Mouse (Mus musculus) neural tube, embryonic 10.5 days (tissue): Measurements from ENCODE around the gene Tubgcp6.
A peak's percentile ranks its signal among the peaks of the same experiment; 100 is the strongest.

Experiments
- DNase-seq: peaks from one replicate; pipeline ENCODE4 v3.0.0-alpha.2; 2017; ENCODE audit warnings: low spot score; ENCODE audit errors: extremely low spot score

Gene Tubgcp6

DNA sequence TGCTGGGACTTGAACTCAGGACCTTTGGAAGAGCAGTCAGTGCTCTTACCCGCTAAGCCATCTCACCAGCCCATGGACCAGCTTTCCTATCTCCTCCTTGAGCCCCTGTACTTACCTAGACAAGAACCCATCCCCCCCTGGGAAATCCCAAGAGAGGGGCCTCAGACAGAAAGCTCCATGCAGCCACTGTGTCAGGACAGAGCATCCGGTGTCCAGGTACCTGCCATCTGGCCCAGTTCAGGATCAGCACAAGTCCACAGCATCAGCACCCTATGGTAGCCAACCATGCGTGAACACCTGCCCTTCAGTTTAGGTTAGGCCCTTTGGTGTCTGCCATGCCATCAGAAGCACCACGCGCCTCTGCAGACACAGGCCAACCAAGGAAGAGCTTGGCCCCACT lies 58.0 kb downstream of the Tubgcp6 start:
- DNase-seq = no peak

DNA sequence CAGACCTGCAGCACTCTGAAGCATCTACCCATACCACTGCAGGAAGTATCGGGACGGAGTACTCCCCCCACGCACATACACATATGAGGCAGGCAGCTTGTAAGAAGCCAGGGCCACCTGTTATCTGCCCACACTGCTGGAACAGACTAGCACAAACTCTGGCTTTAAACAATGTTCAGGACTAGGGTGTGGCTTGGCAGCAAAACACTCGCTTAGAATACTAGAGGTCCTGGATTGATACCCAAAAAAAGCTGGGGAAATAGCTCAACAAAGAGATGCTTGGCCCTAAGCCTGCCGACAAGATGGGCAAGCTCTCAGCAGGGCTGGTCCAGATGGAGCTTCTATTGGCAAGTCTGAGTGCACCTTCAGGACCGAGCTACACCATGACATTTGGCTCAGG lies 59.4 kb downstream of the Tubgcp6 start:
- DNase-seq = no peak

DNA sequence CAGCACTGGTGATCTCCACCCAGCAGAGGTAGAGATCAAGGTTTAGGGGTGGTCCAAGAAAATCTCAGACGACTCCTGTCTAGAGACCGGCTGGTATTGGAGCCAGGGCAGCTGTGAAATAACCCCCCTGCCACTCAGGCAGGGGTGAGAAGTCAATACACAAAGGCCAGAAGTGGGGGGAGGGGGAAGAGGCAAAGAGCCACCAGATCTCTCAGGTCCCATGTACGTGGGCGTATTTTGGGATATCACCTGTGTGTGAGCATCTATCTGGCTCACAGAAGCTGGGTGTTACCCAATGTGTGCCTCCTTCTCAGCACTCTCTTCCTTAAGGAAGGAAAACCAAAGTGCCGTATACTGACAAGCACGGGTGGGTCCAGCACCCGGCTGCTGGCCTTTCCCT lies 59.9 kb downstream of the Tubgcp6 start:
- no peak for DNase-seq

DNA sequence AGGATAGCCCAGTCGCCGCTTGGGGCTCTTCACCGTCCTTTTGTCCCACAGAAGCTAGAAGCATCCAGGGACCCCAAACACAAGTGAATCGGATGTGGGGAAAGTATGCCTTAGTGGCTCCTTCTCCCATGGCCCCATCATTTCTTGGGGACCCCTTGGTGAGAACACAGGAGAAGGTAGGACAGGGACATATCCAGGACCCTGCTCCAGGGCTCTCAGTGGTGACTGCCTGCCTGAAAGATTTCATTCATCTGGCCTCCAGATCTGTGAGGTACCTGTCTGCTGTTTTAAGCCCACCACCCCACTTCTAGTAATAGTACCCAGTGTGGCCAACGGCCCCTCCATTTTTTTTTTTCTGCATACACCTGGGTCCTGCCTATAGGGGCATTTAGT lies 60.4 kb downstream of the Tubgcp6 start:
- DNase-seq = no peak

DNA sequence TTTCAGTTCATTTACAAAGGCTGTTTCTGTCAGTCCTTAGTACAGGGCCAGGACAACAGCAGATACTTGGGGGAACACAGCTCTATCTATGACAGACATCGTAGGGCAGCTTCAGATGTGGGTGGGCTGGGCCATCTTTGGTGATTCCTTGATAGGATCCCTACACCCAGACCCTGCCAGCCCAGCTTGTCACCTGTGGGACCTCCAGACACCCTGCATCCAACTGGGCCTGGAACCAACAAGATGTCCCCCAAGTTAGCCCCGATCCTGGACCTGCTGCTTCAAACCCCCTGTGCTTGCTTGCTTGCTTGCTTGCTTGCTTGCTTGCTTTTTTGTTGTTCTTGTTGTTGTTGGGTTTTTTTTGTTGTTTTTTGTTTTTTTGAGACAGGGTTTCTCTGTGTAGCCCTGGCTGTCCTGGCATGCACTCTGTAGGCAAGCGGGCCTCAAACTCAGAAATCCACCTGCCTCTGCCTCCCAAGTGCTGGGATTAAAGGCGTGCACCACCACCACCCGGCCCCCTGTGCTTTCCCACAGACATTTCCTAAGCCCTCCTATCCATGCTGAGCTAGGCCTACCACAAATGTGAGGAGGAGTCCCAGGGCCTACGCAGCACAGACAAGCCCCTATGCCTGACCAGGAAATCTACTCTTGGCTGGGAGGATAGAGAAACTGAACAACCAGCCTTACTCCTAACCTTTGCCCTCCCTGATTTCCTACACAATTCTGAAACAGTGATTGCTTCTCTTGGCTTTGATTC lies 61.0 kb downstream of the Tubgcp6 start:
- DNase-seq = no peak

DNA sequence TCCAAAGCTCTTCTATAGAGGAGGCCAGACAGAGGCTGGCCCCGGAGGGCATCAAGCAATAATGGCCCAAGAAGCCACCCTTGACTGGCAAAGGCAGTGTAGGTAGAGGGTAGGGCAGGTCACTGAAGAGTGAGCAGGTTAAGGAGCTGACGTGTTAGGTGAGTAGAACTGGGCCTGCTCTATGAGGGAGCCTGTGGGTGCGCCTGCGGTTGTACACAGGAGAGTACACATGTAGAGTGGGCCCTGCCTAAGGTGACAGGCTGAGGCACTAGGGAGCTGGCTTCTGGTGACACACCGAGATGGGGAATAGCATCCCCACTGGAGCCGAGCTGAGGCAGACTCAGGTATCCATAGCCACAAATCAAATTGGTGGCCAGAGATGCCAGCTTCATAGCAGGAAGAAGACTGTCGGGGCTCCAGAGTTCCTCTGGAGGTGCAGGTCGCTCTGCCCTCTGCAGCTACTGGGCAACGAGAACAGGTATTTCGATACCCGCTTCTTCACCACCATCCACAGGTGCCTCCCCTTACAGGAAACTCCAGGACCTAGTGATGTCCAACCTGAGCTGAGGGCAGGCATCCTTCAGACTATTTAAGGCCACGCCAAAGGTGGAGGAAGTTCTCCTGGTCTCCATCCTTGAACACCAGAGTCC lies 62.0 kb downstream of the Tubgcp6 start:
- DNase-seq = no peak

DNA sequence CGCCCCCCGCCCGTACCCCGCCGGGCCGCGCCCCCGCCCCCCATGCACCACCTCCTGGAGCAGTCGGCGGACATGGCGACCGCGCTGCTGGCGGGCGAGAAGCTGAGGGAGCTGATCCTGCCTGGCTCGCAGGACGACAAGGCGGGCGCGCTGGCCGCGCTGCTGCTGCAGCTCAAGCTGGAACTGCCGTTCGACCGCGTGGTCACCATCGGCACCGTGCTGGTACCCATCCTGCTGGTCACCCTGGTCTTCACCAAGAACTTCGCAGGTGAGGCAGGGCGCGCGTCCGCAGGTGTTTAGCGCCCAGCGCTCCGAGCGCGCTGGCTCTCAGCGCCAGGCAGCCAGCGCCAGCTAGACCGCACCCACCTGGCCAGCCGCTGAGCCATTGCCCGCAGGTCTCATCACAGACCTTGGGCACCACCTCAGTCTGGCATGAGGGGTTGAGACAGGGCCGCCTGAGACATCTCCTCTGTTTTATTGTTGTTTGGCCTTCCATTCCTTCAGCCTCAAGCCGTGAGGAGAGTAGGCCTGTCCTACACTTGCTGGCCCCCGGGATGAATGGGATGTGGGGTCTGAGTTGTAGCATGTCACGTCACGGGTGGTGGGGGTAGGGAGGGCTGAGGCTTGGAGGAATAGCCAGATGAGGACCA lies 62.8 kb downstream of the Tubgcp6 start:
- peak; percentile 66 for DNase-seq

DNA sequence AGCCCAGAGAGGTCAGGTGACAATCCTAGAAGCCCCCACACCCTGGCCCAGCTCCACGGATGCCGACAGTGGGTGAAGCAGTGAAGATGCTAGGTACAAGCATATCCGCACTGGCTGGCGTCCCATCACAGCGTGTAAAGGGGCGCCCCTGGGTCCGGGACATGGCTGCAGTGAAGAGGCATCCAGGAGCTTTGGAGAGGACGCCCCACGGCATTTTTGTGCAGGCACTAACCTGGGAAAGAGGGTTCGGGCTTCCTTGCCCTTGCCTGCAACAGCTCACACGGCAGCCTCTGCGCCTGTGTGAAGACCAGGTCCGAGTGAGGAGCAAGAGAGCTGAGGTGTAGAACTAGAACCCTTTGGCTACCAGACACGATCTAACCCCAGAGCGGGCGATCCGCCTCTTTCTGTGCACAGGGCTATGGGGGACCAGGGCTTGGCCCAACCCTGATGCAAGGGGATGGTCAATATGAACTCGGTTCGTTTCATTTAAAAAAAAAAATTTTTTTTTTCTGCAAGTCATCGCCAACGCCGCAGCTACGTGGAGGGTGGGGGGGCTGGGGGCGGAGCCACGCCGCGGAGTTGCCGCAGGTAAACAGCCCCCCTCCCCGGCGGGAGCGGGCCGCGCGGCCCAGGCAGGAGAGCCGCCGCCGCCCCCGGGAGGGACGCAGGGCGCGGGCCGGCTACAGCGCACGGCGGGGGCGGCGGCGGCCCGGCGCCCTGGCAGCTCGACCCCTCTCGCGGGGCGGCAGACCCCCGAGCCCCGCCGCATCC lies 63.6 kb downstream of the Tubgcp6 start, which contains the start of gene Panx2:
Panx2 (plus strand) TSS at position 574 of the 771 bp plus-strand sequence.
- peak; percentile 50 for DNase-seq

DNA sequence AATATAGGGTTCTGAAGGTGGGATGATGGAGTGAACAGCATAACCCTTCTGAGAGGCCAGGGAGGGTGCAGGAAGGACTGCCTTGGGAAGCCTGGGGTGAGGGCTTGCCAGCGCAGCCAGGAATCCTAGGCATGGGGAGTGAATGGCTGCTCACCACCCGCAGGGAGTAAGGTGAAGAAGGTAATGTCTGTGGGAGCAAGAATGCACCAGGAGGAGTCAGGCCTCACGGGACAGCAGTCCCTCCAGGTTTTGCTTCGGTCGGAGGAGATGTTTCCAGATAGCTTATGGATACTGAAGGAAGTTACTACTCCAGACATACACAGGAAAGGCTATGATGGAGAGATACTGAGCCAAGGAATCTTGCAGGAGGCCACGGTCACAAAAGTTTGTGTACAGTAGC lies 64.2 kb downstream of the Tubgcp6 start:
- no peak for DNase-seq

DNA sequence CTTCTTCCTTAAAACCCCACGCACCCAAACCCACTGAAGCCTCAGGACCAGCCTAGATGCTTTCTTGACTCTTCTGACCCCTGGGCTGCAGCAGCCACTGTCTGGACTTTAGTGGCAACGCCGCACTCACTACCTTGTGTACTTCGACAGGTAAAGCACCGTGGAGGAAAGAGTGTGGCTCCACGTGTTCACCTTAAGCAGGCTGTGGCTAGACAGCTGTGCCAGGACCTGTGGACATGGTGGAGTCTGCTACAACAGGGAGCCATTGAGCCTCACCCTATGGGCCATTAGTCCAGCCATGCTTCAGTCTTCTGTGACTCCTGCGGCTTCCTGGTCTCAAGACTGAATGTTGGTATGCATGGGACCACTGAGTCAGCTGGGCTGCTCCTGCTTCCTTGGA lies 68.2 kb downstream of the Tubgcp6 start:
- DNase-seq = no peak
